Mouse (Mus musculus) CH12F3 (cell line): Measurements from ENCODE around the gene Lrpap1.

Experiments used
- in situ Hi-C: fragments of 300-500 bp; cut with MboI; formaldehyde crosslinking; loops from 2 replicates; pipeline ENCODE4 v1.14.3; 2020; ENCODE audit warnings: low sequenced_read_pairs

The Lrpap1 gene

DNA sequence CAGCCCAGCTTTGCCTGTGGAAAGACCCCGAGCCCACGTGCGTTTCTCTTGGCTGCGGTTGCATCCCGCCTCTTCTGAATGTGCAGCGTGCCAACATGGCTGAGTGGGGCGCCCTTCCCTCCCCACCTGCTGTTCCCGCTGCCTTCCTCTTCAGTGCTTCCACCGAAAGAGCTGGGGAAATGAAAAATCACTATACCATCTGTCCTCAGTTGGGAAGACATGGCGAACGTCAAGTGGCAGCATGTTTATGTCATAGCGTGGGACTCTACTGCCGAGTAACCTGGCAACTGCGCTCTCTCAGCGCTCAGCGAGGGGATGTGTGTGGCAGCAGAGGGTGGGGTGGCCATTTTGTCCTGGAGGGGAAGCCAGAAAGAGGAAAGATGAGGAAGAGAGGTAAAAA, 23.6 kb upstream of the Lrpap1 start:
- in situ Hi-C loops: no loop called here

DNA sequence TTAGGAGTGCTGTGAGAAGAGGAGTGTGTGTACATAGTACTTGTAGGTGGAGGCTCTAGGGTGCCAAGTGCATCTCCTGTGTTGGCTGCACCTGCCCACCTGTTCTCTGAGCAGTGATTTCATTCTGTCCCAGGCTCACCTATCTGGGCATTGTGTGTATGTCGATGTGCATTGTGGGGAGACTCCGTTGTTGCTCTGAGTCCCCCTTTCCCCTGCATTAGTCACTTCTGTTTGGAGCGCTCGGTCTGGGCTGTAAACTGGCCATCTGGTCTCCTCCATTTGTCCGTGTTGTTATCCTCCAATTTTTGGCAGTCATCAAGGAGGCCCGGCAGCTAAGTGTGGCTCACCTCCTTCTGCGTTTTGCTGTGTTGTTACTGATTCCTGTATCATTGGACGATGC, 14.5 kb upstream of the Lrpap1 start:
- in situ Hi-C loops: no loop called here

DNA sequence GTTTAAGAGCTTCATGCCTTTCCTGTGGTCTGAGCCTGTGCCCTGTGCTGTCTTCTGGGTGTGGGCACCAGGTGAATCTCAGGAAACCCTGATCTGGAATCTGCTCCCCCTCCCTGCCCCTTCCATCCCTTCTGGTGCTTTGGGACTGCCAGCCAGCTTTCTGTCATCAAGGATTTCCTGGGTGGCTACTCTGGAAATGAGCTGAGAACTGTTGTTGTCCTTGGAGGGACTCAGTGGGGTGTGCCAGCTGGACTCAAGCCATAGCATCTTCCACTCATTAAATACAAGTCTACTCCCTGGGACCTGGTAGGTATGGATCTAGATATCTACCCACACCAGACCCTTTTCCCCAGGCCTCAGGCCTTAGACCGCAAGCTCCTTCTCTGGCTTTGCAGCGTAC, 12.9 kb upstream of the Lrpap1 start:
- in situ Hi-C loops: no loop called here

DNA sequence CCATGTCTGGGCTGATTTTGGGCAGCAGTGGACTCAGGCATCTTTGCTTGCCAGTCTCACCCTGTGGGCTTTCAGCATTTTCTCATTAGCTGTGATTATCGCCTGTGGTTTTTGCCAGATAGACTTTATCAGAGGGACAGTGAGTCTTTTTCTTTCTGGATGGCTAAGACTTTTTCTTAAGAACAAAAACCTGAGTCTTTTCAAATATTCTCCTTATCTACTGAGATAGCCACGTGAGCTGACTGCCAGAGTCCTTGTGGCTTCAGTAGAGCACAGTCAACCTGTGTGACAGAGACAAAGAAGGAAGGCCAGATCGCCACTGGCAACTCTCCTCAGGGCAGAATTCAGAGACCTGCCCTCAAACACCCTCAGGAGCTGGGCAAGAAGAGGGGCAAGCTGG, 12.1 kb upstream of the Lrpap1 start:
- in situ Hi-C loops: no loop called here

DNA sequence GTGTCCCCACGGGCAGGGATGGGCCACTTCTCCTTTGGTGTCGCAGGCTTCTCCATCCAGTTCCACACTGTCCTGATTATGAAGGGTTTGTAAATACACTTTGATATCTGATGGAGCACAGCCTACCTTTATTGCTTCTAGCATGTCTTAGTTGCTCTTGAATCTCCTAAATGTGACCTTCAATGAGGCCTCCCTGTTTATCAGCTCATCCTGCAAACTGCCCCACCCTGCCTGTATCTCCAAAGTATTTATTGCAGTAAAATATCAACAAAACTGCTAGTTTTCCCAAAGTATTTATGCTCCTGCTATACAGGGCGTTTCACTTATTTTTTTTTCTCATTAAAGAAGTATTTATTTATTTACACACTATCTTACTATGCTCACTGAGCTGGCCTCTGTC, 10.4 kb upstream of the Lrpap1 start:
- in situ Hi-C loops: no loop called here

DNA sequence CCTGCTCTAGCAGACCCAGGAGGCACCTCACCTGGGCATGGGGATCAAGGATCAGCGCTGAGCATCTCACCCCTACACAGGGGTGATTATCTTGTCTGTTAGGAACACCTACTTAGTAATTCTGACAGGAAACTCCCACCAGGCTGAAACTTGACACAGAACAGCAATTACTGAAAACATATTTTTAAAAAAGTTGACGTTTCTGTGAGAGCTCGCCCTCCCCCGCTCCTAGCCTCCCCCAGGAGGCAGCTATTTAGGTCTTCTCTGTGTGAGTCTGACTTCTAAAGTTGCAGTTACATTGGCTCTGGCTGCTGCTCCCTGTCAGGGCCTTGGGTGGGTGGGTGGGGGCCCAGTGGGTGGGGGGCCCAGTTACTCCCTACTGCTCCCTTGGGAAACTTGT, 6.9 kb upstream of the Lrpap1 start:
- in situ Hi-C loops: no loop called here

DNA sequence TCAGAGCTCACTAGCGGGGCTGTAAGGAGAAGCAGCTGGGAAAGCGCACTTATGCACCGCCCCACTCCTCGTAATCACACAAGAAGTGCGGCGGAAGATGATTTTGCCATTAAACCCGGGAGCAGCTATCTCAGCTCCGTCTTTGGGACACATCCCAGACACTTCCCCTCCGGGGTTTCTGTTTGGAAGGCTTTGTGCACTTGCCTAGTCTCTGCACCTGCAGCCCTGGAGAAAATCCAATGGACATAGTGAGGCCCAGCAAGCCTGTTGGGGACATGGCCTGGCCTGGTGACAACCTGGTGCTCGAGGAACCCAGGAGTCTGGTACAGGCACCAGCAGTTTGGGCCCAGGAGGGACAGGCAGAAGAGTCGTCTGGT, 344 bp upstream of the Lrpap1 start:
- in situ Hi-C loops: no loop called here

DNA sequence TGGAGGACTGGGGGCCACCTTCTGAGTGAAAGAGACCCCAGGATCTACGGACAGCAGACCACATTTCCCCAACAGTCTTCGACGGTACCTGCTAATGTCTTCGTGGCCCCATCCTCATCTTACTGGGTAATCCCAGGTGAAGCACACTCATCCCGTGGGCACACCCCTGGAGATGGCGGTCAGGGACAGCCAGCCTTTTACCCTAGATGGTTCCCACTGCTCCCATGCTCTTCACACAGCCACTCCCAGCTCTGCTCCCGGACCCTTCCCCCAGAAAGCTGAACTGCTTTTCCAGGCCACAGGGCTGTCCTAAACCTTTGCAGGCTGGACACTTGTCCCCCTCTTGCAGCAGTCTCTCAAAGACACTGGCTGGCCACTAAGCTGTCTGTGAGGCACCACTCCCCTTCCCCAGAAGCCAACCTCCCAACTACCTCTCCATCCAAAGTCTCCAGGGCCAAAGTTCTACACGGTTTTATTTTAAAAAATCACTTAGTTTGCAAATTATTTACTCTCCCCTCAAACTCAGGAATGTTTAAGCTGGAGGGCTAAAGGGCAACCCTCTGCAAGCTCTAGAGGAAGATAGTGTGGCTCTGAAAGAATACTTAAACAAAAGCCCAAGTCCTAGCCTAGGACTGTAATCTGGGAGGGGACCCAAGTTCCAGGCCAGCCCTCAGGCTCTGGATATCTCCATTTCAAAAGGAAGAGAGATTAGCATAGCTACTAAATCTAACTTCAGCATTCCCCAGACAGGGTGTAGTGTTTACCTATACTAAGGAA, 1.2 kb downstream of the Lrpap1 start:
- in situ Hi-C loops: no loop called here

DNA sequence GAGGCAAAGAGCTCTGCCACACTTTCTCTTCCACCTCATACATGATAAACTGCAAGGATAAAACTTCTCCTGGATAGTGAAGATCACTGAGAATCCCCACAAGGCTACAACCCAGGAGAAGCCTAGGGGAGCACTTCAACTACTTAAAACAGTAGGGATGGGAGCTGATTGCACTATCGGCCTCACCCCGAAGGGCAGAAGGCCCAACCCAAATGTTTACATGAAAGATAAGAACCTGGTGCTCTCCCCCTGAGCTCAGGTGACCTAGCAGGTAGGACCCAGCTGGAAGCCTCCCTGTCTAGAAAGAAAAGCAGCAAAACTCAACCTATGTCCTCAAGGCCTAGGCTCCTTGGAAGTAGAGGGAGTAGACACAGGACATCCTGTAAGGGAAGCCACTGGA, 2.0 kb downstream of the Lrpap1 start:
- in situ Hi-C loops: no loop called here

DNA sequence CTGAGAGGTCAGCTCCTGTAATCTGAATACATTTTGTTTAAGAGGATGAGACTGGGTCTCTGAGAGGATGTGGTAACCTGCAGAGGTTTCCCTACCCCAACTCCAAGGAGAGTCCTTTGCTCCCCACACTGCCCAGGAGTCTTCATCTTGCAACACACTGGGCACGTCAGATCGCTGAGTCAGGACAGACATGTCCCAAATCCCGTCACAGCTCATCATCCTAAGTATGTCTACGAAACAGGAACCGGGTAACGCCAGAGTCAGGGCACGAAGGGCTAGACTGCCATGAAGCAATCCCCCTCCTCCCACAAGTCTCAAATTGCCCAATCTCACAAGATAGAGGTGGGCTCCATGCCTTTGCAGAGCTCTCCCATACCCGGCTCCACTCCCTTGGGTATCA, 2.5 kb downstream of the Lrpap1 start:
- in situ Hi-C loops: no loop called here

DNA sequence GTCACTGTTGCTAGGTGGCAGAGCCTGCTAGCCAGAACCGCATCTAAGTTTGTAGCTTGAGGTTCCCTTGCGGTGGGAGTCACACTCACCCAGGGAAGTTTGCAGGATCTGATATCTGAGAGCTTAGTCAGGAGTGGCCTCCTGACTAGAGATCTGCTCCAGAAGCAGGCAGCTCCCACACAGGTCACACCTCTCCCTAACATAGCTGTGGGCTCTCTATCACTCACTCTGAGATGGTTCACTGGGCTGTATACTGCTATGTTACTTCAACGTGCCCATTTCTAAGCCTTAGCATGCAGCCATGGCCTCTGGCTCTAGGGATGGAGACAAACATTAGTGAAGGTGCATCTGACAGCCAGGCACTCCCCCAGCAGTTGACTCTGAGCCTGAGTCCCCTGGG, 13.9 kb downstream of the Lrpap1 start:
- in situ Hi-C loops: no loop called here

DNA sequence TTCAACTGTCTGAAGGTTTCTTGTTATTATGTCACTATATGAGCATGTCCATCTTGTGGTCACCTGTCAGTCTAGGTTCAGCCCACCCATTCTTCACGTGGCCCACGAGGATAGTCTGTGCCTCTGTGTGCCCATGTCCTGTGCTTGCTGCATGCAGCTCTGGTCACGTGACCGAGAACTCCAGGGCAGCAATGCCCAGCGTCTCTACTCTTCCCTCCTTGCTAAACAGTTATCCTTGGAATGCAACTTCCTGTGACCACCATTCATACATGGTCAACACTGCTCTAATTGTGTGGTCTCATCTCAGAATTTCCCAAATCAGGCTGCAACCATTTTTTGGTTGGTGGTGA, 16.0 kb downstream of the Lrpap1 start:
- in situ Hi-C loops: no loop called here

DNA sequence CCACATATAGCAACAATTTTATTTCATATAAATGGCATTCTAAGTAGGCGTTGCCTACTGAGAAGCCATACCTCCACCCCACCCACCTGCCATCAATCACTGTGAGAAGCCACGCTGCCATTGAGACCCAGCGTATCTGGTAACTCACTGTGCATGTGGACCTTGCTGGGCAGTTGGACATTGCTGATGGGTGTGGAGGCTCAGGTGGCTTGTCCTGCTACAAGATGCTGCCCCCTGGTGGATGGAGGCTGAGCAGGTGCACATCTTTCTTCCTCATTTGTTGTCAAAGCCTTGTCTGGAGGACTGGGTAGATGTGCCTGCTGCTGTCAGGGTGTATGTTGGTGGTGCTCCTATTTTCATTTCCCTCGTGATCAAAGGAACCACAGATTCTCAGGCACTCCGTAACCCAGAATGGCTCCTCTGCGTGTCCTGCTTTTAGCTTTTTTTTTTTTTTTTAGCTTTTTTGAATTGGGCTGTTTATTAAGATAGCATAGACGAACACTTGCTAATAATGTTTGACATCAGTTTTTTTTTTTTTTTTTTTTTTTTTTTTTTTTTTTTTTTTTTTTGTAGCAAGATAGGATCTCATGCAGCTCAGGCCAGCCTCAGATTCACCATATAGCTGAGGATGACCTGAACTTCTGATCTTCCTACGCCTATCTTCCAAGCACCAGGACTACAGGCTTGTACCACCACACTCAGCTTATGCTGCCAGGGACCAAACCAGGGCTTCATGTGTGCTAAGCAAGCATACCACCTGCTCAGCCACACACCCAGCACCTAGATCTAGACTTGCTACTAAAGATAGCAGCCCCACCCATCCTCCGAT, 16.6 kb downstream of the Lrpap1 start:
- in situ Hi-C loops: no loop called here

DNA sequence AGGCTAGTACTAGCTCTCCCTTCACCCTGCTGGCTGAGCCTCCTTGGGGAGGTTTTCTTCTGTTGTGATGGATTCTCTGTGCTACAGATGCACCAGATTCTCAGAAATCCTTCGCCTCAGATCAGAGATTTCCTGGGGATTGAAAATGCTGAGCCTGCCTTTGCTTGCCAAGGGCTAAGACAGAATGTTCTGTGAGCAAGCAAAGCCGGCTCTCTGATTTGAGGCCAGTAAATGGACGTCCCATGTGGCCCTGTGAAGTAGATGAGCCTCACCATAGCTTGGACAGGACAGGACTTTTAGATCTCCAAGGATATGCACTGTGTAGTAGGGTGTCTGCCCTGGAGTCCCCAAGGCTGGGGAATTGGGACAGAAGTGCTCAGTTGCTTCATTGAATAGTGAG, 20.7 kb downstream of the Lrpap1 start:
- in situ Hi-C loops: no loop called here

DNA sequence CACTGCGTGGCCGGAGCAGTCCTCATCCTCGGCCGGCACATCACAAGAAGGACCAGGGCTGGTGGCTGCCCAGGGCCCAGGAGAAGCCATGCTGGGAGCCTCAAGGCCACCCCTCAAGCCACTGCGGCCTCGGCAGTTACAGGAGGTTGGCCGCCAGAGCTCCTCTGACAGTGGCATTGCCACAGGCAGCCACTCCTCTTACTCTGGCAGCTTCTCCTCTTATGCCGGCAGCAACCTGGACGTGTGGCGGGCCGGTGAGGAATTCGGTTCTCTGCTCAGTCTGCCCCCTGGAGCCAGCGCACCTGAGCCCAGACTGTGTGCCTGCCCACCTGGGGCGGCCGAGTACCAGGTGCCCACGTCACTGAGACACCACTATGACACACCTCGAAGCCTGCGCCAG, 26.5 kb downstream of the Lrpap1 start:
- in situ Hi-C loops: no loop called here

DNA sequence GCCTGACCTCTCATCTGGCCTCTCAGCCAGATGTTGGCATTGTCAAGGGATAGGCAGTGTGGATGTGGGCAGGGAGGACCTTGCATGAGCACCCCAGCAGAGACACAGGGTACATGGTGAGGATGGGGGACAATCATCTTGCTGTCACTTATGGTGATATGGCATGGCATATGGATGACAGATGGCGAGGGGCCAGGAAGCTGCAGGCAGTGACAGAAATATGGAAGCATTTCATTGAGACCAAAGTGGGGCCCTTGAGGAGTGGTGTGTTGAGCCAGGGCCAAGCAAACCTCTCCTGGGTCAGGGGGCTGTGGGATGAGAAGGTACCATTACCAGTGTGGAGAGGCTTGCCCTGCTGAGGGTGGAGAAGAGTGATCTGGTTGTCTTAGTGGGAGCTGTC, 29.2 kb downstream of the Lrpap1 start:
- in situ Hi-C loops: no loop called here

DNA sequence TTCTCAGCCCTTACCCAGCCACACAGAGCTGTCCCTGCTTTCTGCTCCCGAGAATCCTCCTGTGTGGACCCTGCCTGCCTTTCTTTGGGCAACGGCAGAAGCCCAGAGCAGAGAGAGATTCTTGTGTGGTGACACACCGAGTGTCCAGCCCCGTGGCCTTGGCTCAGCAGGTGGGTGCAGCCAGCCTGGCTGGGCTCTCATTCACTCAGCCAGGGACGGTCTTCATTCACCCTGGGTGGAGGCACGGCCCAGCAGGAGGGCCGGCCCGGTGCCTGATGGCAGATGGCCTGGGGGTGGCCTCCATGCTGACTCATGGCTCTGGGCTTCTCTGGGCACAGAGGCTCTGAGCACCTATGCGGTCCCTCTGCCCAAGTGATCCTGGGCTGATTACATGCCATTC, 31.6 kb downstream of the Lrpap1 start:
- in situ Hi-C loops: no loop called here

DNA sequence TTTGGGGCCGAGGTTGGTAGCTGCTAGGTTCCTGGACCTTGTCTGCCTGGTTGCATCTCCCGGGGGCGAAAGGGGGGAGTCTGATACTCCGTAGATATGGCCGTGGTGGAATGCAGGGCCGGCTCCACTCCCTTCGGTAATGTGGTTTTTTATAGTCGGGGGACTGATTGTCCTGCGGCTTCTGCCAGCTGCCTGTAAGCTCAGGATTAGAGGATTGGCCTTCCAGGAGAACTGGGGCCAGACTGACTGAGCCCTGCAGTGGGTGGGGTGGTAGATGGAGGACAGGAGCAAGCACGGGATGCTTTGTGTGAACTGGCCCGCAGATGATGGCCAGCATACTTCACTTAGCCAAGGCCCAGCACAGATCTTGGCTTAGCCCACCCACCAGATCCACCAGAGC, 32.3 kb downstream of the Lrpap1 start:
- in situ Hi-C loops: no loop called here

DNA sequence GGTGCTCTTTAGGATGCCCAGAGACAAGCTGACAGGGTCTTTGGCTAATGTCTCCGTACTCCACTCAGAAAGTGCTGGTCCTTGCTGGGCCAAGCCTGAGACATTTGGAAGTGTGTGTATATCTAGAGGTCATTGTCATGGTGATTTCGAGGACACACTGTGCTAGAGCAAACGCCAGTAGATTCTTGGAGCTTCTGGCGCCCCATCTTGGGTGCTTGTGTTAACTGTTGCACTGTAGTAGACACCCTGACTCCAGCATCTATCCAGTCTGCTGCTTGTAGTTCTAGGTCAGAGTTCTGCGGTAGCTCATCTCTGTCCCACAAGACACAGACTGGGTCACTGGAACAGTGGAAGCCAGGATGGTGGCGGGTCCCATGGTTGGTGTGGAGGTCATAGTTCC, 33.7 kb downstream of the Lrpap1 start:
- in situ Hi-C loops: no loop called here

DNA sequence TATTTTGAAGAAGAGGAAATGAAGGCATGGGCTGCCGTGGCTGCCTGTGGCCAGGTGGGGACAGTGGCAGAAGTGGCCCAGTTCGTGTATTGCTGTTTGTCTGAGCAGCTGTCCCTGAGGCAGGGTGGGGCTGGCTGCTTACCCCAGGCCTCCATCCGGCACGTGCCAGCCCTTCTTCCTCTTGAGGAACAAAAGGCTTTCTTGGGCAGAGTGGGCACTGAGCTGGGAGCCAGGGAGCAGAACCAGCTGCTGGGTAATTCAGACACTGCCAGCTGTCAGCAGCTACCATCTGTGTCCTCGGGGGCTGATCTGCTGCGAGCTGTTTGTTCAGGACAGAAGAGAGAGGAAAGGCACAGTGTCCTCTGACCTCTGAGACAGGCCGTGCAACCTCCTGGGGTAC, 34.6 kb downstream of the Lrpap1 start:
- in situ Hi-C loops: no loop called here

DNA sequence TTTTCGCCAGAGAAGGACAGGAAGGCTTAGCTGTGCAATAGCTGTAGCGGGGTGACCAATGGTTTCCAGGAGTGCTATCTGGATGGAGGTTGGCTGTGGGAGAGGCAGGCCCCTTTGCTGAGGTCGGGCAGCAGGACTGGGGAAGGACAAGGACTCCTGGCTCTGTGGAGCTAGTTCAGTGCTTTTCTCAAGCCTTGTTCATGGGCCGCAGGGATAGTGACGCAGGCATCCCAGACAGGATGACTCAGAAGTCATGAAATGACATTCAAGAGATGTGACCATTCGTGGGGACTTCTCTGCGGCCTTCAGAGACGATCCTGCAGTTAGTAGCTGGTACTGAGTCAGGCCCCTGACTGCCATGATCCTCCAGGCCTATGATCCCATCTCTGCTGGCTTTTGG, 35.3 kb downstream of the Lrpap1 start:
- in situ Hi-C loops: no loop called here

DNA sequence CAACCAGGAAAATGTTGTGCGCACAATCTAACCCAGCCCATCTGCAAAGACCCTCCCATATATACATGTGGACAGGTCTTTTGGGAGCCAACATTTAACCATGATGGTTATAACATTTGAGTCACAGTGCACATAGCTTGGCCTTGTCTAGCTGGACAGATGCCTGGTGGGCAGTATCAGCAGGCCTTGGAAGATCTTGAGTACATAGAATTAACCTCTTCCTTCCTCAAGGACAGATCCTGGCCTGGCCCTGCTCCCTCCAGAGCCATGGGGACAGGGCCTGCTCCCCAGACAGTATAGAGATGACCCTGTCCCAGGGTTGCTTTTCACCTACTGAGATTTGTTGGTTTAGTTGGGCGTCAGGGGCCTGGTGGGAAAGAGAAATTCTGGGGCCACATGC, 35.7 kb downstream of the Lrpap1 start:
- in situ Hi-C loops: no loop called here

DNA sequence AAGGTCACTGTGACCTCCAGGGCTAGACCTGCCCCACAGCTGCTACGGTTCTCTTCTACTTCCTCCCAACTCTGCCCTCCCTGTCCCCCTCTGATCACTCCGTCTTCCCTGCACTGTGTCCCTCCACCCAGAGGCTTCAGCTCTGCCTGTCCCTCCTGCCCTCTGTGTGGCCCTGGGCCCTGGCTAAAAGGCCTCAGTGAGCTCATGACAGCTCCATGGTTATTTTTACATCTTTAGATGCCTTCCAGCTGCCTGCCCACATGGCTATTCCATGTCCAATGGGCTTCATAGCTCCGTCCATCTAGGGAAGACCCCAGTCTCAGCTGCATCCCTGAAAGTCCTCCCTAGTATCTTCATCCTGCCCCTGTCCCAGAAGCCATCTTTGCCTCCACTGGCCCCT, 45.5 kb downstream of the Lrpap1 start:
- in situ Hi-C loops: no loop called here
